Mouse (Mus musculus): ENCODE data around the gene Acot3. TPM values are rescaled to one million over a fixed set of nuclear protein-coding genes. Genes with fewer than 3 reads are reported as not detected.
"Not testable (repeated sequence)": the region's sequence is repeated elsewhere in the genome, so short reads cannot be mapped to it uniquely, and the experiment has no call there.

Gene Acot3
- polyA plus RNA-seq, 1 experiment = not detected

DNA sequence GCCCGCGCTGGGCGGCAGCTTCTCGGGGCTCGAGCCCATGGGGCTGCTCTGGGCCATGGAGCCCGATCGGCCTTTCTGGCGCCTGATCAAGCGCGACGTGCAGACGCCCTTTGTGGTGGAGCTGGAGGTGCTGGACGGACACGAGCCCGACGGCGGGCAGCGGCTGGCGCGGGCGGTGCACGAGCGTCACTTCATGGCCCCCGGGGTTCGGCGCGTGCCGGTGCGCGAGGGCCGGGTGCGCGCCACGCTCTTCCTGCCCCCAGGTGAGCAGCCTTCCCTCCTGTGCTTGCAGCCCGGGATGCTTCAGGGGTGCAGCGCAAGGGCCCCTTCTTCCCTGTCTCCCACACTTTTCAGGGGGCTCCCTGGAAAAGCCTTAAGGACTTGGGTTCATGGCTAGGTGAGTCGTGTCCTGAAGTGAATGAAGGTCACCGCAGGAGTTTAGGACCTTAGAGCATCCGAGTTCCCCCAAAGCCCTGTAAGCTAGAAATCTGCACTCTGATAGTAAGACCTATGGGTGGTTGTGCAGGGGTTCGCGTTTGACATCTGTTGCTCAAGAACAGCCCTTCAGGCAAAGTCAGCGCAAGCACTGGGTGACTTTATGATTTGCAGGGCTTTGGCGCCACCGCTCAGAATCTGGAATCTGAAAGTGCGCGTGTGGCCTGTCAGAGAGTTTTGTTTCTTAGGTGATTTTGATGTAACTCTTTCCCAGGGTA is 1.9 kb downstream of the Acot3 start:
- H3K27ac ChIP-seq (ENCODE audit: control insufficient read depth, insufficient read depth, low read depth, low read length, poor library complexity) = no peak overlapping the region
- 2% methylated on average over 37 of the region's 46 CpGs for WGBS
- no peak overlapping the region for H3K4me3 ChIP-seq (replicated peaks; ENCODE audit: control insufficient read depth, low read depth, low read length)
- TF ChIP-seq CTCF (IDR thresholded peaks at IDR 0.05; ENCODE audit: control insufficient read depth, insufficient read depth, low read length) = no peak
- no peak for TF ChIP-seq POLR2A (IDR thresholded peaks at IDR 0.05; ENCODE audit: borderline replicate concordance, control insufficient read depth, low read depth, low read length)
- H3K4me1 ChIP-seq (ENCODE audit: control insufficient read depth, insufficient read depth, low read length) = no peaks in the 10 kb centered on the region

DNA sequence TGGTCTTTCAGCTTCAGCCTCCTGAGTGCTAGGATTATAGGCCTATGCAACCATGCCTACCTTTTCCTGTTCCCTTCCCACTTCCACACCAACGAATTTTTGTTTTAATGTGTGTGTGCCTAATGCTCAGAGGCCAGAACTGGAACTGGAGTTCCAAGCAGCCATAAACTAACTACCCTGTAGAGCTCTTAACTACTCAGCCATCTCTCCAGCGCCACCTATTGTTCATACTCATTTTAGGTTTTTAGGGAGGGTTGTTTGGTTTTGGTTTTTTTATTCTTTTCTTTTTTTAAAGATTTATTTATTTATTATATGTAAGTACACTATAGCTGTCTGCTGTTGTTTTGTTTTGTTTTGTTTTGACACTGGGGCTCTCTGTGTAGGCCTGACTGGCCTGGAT is 9.0 kb downstream of the Acot3 start:
- no peaks in the 10 kb centered on the region for H3K4me1 ChIP-seq (ENCODE audit: control insufficient read depth, insufficient read depth, low read length)
- WGBS = 1% methylated on average over 2 of the region's 2 CpGs
- TF ChIP-seq POLR2A (IDR thresholded peaks at IDR 0.05; ENCODE audit: borderline replicate concordance, control insufficient read depth, low read depth, low read length) (no peak), CTCF (IDR thresholded peaks at IDR 0.05; ENCODE audit: control insufficient read depth, insufficient read depth, low read length) (no peak)

DNA sequence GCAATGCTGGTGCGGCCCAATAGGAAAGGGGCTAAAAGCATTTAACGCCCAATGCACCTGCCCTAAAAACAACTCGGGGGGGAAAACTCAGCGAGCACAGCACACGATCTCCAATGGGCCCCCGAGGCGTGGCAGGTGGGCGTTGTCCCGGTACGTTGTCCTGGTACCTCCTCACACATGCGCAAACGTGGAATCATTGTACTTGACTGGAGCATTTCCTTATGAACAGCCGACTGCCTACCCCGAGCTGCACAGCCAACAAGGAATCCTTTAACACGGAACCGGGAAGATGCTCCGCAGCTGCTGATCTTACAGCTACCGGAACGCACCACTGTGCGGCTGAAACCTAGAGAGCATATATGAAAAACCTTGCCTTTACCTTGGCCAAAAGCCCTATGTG is 10.4 kb downstream of the Acot3 start:
- TF ChIP-seq CTCF (IDR thresholded peaks at IDR 0.05; ENCODE audit: control insufficient read depth, insufficient read depth, low read length) = no peak
- TF ChIP-seq POLR2A (IDR thresholded peaks at IDR 0.05; ENCODE audit: borderline replicate concordance, control insufficient read depth, low read depth, low read length) = no peak
- H3K4me1 ChIP-seq (ENCODE audit: control insufficient read depth, insufficient read depth, low read length) = no peaks in the 10 kb centered on the region
- no peak overlapping the region for H3K4me3 ChIP-seq (replicated peaks; ENCODE audit: control insufficient read depth, low read depth, low read length)
- WGBS = 88% methylated on average over 20 of the region's 20 CpGs
- H3K27ac ChIP-seq (ENCODE audit: control insufficient read depth, insufficient read depth, low read depth, low read length, poor library complexity) = no peak overlapping the region

More for the DNA sequence above, 9.0 kb downstream of the Acot3 start:
- H3K27ac ChIP-seq (ENCODE audit: control insufficient read depth, insufficient read depth, low read depth, low read length, poor library complexity) = no peak overlapping the region
- H3K4me3 ChIP-seq (replicated peaks; ENCODE audit: control insufficient read depth, low read depth, low read length) = no peak overlapping the region

DNA sequence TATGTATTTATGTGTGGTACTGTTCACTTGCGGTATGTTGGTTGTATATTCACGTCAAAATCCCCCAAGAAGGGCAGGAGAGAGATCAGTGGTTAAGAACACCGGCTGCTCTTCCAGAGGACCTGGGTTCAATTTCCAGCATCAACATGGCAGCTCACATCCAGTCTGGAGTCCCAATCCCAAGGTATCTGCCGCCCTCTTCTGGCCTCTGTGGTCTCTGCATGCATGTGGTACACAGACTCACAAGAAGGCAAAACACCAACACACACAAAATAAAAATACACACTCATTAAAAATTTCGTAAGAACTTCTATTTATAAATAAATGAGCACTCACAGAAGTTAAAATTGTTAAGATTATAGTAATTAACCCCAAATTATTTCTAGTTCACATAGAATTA is 11.3 kb downstream of the Acot3 start:
- Histone ChIP-seq H3K27ac (ENCODE audit: control insufficient read depth, insufficient read depth, low read depth, low read length, poor library complexity) (no peak overlapping the region), H3K4me3 (replicated peaks; ENCODE audit: control insufficient read depth, low read depth, low read length) (no peak overlapping the region), H3K4me1 (ENCODE audit: control insufficient read depth, insufficient read depth, low read length) (no peaks in the 10 kb centered on the region)
- TF ChIP-seq CTCF (IDR thresholded peaks at IDR 0.05; ENCODE audit: control insufficient read depth, insufficient read depth, low read length) (peak; percentile 57; the same call in 1 of the 2 replicates), POLR2A (IDR thresholded peaks at IDR 0.05; ENCODE audit: borderline replicate concordance, control insufficient read depth, low read depth, low read length) (no peak)
- 68% methylated on average over 5 of the region's 5 CpGs for WGBS

DNA sequence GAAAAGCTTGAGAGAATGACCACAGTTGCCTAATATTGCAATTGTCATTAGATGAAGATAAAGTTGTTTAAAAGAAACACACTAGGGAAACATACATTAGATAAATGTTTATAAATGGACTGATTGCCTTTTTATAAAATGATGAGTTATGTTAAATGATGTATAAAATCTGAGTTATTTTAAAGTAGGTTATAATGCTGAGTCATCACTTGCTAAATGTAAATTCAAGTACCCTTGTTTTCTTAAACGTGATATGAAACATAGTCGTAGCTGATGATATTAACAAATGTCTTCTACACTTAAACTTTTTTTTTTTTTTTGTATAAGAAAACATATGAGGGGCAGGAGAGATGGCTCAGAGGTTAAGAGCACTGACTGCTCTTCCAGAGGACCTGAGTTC is 11.9 kb downstream of the Acot3 start:
- H3K4me1 ChIP-seq (ENCODE audit: control insufficient read depth, insufficient read depth, low read length) = no peaks in the 10 kb centered on the region
- 73% methylated on average over 2 of the region's 2 CpGs for WGBS
- no peak overlapping the region for H3K4me3 ChIP-seq (replicated peaks; ENCODE audit: control insufficient read depth, low read depth, low read length)
- TF ChIP-seq CTCF (IDR thresholded peaks at IDR 0.05; ENCODE audit: control insufficient read depth, insufficient read depth, low read length) (no peak), POLR2A (IDR thresholded peaks at IDR 0.05; ENCODE audit: borderline replicate concordance, control insufficient read depth, low read depth, low read length) (no peak)
- H3K27ac ChIP-seq (ENCODE audit: control insufficient read depth, insufficient read depth, low read depth, low read length, poor library complexity) = no peak overlapping the region

DNA sequence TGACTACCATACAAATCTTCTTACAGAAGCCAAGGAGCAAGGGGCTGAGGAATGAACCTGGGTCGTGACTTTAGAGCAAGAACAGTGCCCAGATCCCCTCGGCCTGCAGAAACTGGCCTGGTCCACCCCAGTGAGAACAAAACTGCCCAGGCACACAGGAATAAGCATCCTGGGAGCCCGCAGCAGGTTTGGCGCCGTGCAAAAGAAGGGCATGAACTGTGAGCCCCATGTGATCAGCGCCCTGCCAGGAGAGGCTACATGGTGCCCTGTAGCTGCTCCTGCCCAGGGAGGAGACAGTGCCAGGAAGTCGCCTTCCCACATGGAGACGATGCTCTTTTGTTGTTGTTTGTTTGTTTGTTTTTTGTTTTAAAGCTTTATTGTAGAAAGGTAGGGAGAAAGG is 12.7 kb downstream of the Acot3 start:
- Histone ChIP-seq H3K4me1 (ENCODE audit: control insufficient read depth, insufficient read depth, low read length) (no peaks in the 10 kb centered on the region), H3K4me3 (replicated peaks; ENCODE audit: control insufficient read depth, low read depth, low read length) (no peak overlapping the region), H3K27ac (ENCODE audit: control insufficient read depth, insufficient read depth, low read depth, low read length, poor library complexity) (no peak overlapping the region)
- TF ChIP-seq CTCF (IDR thresholded peaks at IDR 0.05; ENCODE audit: control insufficient read depth, insufficient read depth, low read length) = no peak
- TF ChIP-seq POLR2A (IDR thresholded peaks at IDR 0.05; ENCODE audit: borderline replicate concordance, control insufficient read depth, low read depth, low read length) = no peak
- WGBS = 69% methylated on average over 8 of the region's 8 CpGs

DNA sequence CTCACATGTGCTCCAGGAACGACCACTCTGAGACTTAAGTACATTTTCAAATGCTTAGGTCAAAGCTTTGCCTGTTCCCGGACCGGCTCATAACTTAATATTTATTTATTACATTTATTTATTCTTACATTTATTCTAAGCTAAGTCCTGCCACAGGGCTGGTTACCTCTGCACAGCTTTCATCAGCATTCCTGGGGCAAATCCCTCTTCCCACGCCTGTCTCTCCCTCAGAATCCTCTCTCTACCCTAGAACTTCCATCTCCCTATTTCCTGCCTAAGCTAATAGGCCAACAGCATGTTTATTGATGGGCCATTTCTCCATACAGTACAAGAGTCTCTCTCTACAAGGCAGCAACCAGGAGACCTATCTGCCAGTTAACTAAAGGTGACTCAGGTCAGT is 15.8 kb downstream of the Acot3 start:
- TF ChIP-seq POLR2A (IDR thresholded peaks at IDR 0.05; ENCODE audit: borderline replicate concordance, control insufficient read depth, low read depth, low read length) (no peak), CTCF (IDR thresholded peaks at IDR 0.05; ENCODE audit: control insufficient read depth, insufficient read depth, low read length) (no peak)
- H3K4me1 ChIP-seq (ENCODE audit: control insufficient read depth, insufficient read depth, low read length) = no peaks in the 10 kb centered on the region
- 73% methylated on average over 4 of the region's 4 CpGs for WGBS

DNA sequence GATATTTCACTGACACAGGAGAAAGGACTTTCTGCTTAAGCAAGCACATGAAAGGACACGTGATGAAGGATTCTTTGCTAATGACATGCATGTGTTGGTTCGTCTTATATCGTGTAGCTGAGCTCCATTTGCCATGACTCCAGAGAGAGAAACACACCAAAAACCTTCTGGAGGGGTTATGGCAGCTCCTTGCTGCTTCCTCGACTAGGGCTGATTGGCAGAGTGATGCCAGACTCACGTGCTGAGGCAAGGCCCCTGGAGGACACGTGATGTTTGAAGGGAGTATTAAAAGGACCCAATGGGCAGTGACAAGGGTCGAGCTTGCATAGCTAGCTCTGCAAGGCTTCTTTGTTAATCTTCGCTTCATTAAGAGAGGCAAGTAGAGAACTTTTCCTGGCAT is 16.4 kb downstream of the Acot3 start:
- H3K4me3 ChIP-seq (replicated peaks; ENCODE audit: control insufficient read depth, low read depth, low read length) = no peak overlapping the region
- 66% methylated on average over 8 of the region's 8 CpGs for WGBS
- no peak overlapping the region for H3K27ac ChIP-seq (ENCODE audit: control insufficient read depth, insufficient read depth, low read depth, low read length, poor library complexity)
- TF ChIP-seq POLR2A (IDR thresholded peaks at IDR 0.05; ENCODE audit: borderline replicate concordance, control insufficient read depth, low read depth, low read length) (no peak), CTCF (IDR thresholded peaks at IDR 0.05; ENCODE audit: control insufficient read depth, insufficient read depth, low read length) (no peak)
- H3K4me1 ChIP-seq (ENCODE audit: control insufficient read depth, insufficient read depth, low read length) = no peaks in the 10 kb centered on the region

More for the DNA sequence above, 15.8 kb downstream of the Acot3 start:
- Histone ChIP-seq H3K27ac (ENCODE audit: control insufficient read depth, insufficient read depth, low read depth, low read length, poor library complexity) (no peak overlapping the region), H3K4me3 (replicated peaks; ENCODE audit: control insufficient read depth, low read depth, low read length) (no peak overlapping the region)

DNA sequence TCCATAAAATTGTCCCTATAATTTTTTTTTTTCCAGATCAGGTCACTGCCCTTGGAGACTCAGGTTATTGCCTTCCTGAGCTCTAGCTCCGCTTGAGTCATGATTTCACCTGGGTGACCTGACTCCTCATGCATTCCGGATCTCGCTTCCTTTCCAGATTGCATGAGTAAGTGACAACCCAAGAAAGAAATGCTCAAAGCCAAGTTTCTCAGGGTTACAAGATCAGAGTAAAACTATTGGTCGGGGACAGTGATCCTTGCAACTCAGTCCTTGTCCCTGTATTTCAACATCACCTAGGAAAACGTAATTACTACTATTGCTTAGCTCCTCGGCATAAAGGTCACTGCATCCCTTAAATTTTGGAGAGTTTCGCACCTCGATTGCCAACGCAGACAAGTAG is 17.0 kb downstream of the Acot3 start, which contains the start of gene Acot5:
Gene Acot5 (plus strand): TSS at position 340 of the 400 bp plus-strand sequence.
- TF ChIP-seq CTCF (IDR thresholded peaks at IDR 0.05; ENCODE audit: control insufficient read depth, insufficient read depth, low read length) = no peak
- no peak for TF ChIP-seq POLR2A (IDR thresholded peaks at IDR 0.05; ENCODE audit: borderline replicate concordance, control insufficient read depth, low read depth, low read length)
- 52% methylated on average over 9 of the region's 9 CpGs for WGBS
- no peak within 1 kb of the TSS for H3K27ac ChIP-seq (ENCODE audit: control insufficient read depth, insufficient read depth, low read depth, low read length, poor library complexity)
- H3K4me1 ChIP-seq (ENCODE audit: control insufficient read depth, insufficient read depth, low read length) = no peaks in the 10 kb centered on the region
- no peak within 1 kb of the TSS for H3K4me3 ChIP-seq (replicated peaks; ENCODE audit: control insufficient read depth, low read depth, low read length)

DNA sequence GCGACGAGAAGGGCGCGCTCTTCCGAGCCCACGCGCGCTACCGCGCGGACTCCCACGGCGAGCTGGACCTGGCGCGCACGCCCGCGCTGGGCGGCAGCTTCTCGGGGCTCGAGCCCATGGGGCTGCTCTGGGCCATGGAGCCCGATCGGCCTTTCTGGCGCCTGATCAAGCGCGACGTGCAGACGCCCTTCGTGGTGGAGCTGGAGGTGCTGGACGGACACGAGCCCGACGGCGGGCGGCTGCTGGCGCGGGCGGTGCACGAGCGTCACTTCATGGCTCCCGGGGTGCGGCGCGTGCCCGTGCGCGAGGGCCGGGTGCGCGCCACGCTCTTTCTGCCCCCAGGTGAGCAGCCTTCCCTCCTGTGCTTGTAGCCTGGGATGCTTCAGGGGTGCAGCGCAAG is 17.6 kb downstream of the Acot3 start:
- WGBS = 3% methylated on average over 50 of the region's 52 CpGs
- not testable (repeated sequence) for H3K4me1 ChIP-seq (ENCODE audit: control insufficient read depth, insufficient read depth, low read length); H3K27ac ChIP-seq (ENCODE audit: control insufficient read depth, insufficient read depth, low read depth, low read length, poor library complexity); H3K4me3 ChIP-seq (replicated peaks; ENCODE audit: control insufficient read depth, low read depth, low read length)

Measured in bone marrow, adult 2 months (tissue).